8 mouse cellular contexts compared by ENCODE assay signal in genomic region chr4:88640704-88641076, GRCm38 (mm10). TPM values are rescaled to one million over a fixed set of nuclear protein-coding genes. Genes with fewer than 3 reads are reported as not detected.
DNase-seq lines count a peak whose midpoint lies in the region; ATAC-seq and TF ChIP-seq lines count a peak whose summit lies in the region.

No protein-coding gene starts in this region.

- TF ChIP-seq CTCF in left cerebral cortex, adult 2 months (IDR thresholded peaks at IDR 0.05): no peak
- TF ChIP-seq CTCF in embryonic fibroblast, embryonic 13.5 days (IDR thresholded peaks at IDR 0.05; ENCODE audit: borderline replicate concordance, insufficient read depth, low read length): no peak
- TF ChIP-seq CTCF in intestine, postnatal 0 days (IDR thresholded peaks at IDR 0.05; ENCODE audit: low read depth): no peak

- H3K27me3 ChIP-seq in intestine, postnatal 0 days (replicated peaks; ENCODE audit: control insufficient read depth, insufficient read depth, low read length): no peaks in the 10 kb centered on the region
- H3K27me3 ChIP-seq in neural tube, embryonic 14.5 days (ENCODE audit: control insufficient read depth, insufficient read depth, low read length): no peaks in the 10 kb centered on the region

- WGBS in intestine, postnatal 0 days: 55% methylated on average over 8 of the region's 8 CpGs
- 63% methylated on average over 8 of the region's 8 CpGs for WGBS in neural tube, embryonic 14.5 days

- H3K9ac ChIP-seq in intestine, postnatal 0 days (ENCODE audit: low read depth, low read length): no peak overlapping the region
- no peak overlapping the region for H3K9ac ChIP-seq in neural tube, embryonic 14.5 days (replicated peaks; ENCODE audit: low read depth, low read length)

- ATAC-seq in intestine, postnatal 0 days: no peak
- ATAC-seq in neural tube, embryonic 14.5 days (ENCODE audit: low read depth): no peak

- TF ChIP-seq POLR2A in embryonic fibroblast, embryonic 13.5 days (IDR thresholded peaks at IDR 0.05; ENCODE audit: low read depth, low read length): no peak

- intact Hi-C loops in left cerebral cortex, adult 2 months (cut with DNase I): loop anchor here (1.0 kb wide), 1 partner anchor 90 kb away; no protein-coding TSS in a partner anchor

- H3K4me2 ChIP-seq in intestine, postnatal 0 days (replicated peaks; ENCODE audit: low read depth): peak overlapping the region; percentile 58
- peak overlapping the region; percentile 35 for H3K4me2 ChIP-seq in neural tube, embryonic 14.5 days (ENCODE audit: low read depth, low read length)

- no peak overlapping the region for H3K27ac ChIP-seq in left cerebral cortex, adult 2 months
- no peak overlapping the region for H3K27ac ChIP-seq in embryonic fibroblast, embryonic 13.5 days (ENCODE audit: insufficient read depth, low read length)
- no peak overlapping the region for H3K27ac ChIP-seq in intestine, postnatal 0 days (ENCODE audit: low read depth, low read length)
- no peak overlapping the region for H3K27ac ChIP-seq in neural tube, embryonic 14.5 days (ENCODE audit: low read depth, low read length)

- H3K9me3 ChIP-seq in intestine, postnatal 0 days (ENCODE audit: control insufficient read depth): no peaks in the 10 kb centered on the region
- no peaks in the 10 kb centered on the region for H3K9me3 ChIP-seq in neural tube, embryonic 14.5 days (ENCODE audit: control insufficient read depth, low read length)

- no peak for DNase-seq in left cerebral cortex, adult 2 months (ENCODE audit: extremely low spot score in 1 of 2, low spot score in 2 of 2)
- no peak for DNase-seq in left cerebral cortex, adult 18-20 months (ENCODE audit: low spot score in 2 of 2)
- DNase-seq in adrenal gland, adult 2 months: no peak
- DNase-seq in Muller cell, postnatal 12 days (ENCODE audit: inconsistent ontology term): no peak
- DNase-seq in kidney, adult 8-10 months: no peak

- peak overlapping the region; percentile 41 for H3K4me3 ChIP-seq in left cerebral cortex, adult 2 months
- peak overlapping the region; percentile 23 for H3K4me3 ChIP-seq in embryonic fibroblast, embryonic 13.5 days (ENCODE audit: insufficient read depth, low read length)
- H3K4me3 ChIP-seq in intestine, postnatal 0 days (ENCODE audit: low read depth, low read length): peak overlapping the region; percentile 39
- H3K4me3 ChIP-seq in neural tube, embryonic 14.5 days (ENCODE audit: low read depth, low read length): peak overlapping the region; percentile 13; the same call in 1 of the 2 replicates

- H3K36me3 ChIP-seq in intestine, postnatal 0 days (ENCODE audit: control insufficient read depth, insufficient read depth): no peaks in the 10 kb centered on the region
- no peaks in the 10 kb centered on the region for H3K36me3 ChIP-seq in neural tube, embryonic 14.5 days (ENCODE audit: control insufficient read depth, insufficient read depth, low read length)

- H3K4me1 ChIP-seq in embryonic fibroblast, embryonic 13.5 days (ENCODE audit: control insufficient read depth, insufficient read depth, low read length): no peaks in the 10 kb centered on the region
- H3K4me1 ChIP-seq in intestine, postnatal 0 days (replicated peaks; ENCODE audit: control insufficient read depth, insufficient read depth, low read length): no peaks in the 10 kb centered on the region
- no peaks in the 10 kb centered on the region for H3K4me1 ChIP-seq in neural tube, embryonic 14.5 days (ENCODE audit: control insufficient read depth, insufficient read depth, low read length)

RNA-seq across cellular contexts. Expression of gene Ifna13, which starts 3.6 kb away (rescaled TPM):
- not detected for total RNA-seq in left cerebral cortex, adult 2 months (2021)
- not detected for total RNA-seq in left cerebral cortex, adult 18-20 months (2021)
- polyA plus RNA-seq in embryonic fibroblast, embryonic 13.5 days (2011; ENCODE audit: insufficient read length, low read depth, missing spikeins): not detected in 2 replicates
- not detected in 2 replicates for polyA plus RNA-seq in intestine, postnatal 0 days (2015; fragmentation: Nextera tagmentation; extraction: Ambion mirVana)
- not detected in 2 replicates for polyA plus RNA-seq in neural tube, embryonic 14.5 days (2014; fragmentation: Nextera tagmentation; extraction: Ambion mirVana)
- not detected for total RNA-seq in adrenal gland, adult 2 months (2021)
- not detected in 2 replicates for polyA plus RNA-seq in adrenal gland, adult 2 months (2012; rRNA removed)

RNA-seq across cellular contexts. Expression of gene C87499, which starts 6.5 kb away (rescaled TPM):
- total RNA-seq in left cerebral cortex, adult 2 months (2021): not detected
- not detected for total RNA-seq in left cerebral cortex, adult 18-20 months (2021)
- not detected in 2 replicates for polyA plus RNA-seq in embryonic fibroblast, embryonic 13.5 days (2011; ENCODE audit: insufficient read length, low read depth, missing spikeins)
- polyA plus RNA-seq in intestine, postnatal 0 days (2015; fragmentation: Nextera tagmentation; extraction: Ambion mirVana): not detected in 2 replicates
- polyA plus RNA-seq in neural tube, embryonic 14.5 days (2014; fragmentation: Nextera tagmentation; extraction: Ambion mirVana): not detected in 2 replicates
- total RNA-seq in adrenal gland, adult 2 months (2021): not detected
- polyA plus RNA-seq in adrenal gland, adult 2 months (2012; rRNA removed): not detected in 2 replicates

RNA-seq across cellular contexts. Expression of gene Ifna16, which starts 36.0 kb away (rescaled TPM):
- not detected for total RNA-seq in left cerebral cortex, adult 2 months (2021)
- total RNA-seq in left cerebral cortex, adult 18-20 months (2021): not detected
- not detected in 2 replicates for polyA plus RNA-seq in embryonic fibroblast, embryonic 13.5 days (2011; ENCODE audit: insufficient read length, low read depth, missing spikeins)
- not detected in 2 replicates for polyA plus RNA-seq in intestine, postnatal 0 days (2015; fragmentation: Nextera tagmentation; extraction: Ambion mirVana)
- polyA plus RNA-seq in neural tube, embryonic 14.5 days (2014; fragmentation: Nextera tagmentation; extraction: Ambion mirVana): not detected in 2 replicates
- total RNA-seq in adrenal gland, adult 2 months (2021): not detected
- polyA plus RNA-seq in adrenal gland, adult 2 months (2012; rRNA removed): not detected in 2 replicates

RNA-seq across cellular contexts. Expression of gene Ifna12, which starts 37.5 kb away (rescaled TPM):
- not detected for total RNA-seq in left cerebral cortex, adult 2 months (2021)
- total RNA-seq in left cerebral cortex, adult 18-20 months (2021): not detected
- not detected in 2 replicates for polyA plus RNA-seq in embryonic fibroblast, embryonic 13.5 days (2011; ENCODE audit: insufficient read length, low read depth, missing spikeins)
- not detected in 2 replicates for polyA plus RNA-seq in intestine, postnatal 0 days (2015; fragmentation: Nextera tagmentation; extraction: Ambion mirVana)
- not detected in 2 replicates for polyA plus RNA-seq in neural tube, embryonic 14.5 days (2014; fragmentation: Nextera tagmentation; extraction: Ambion mirVana)
- total RNA-seq in adrenal gland, adult 2 months (2021): not detected
- polyA plus RNA-seq in adrenal gland, adult 2 months (2012; rRNA removed): not detected in 2 replicates

RNA-seq across cellular contexts. Expression of gene Ifna2, which starts 43.0 kb away (rescaled TPM):
- total RNA-seq in left cerebral cortex, adult 2 months (2021): not detected
- not detected for total RNA-seq in left cerebral cortex, adult 18-20 months (2021)
- polyA plus RNA-seq in embryonic fibroblast, embryonic 13.5 days (2011; ENCODE audit: insufficient read length, low read depth, missing spikeins): not detected in 2 replicates
- not detected in 2 replicates for polyA plus RNA-seq in intestine, postnatal 0 days (2015; fragmentation: Nextera tagmentation; extraction: Ambion mirVana)
- polyA plus RNA-seq in neural tube, embryonic 14.5 days (2014; fragmentation: Nextera tagmentation; extraction: Ambion mirVana): not detected in 2 replicates
- total RNA-seq in adrenal gland, adult 2 months (2021): not detected
- polyA plus RNA-seq in adrenal gland, adult 2 months (2012; rRNA removed): not detected in 2 replicates
